Mouse (Mus musculus) limb, embryonic 12.5 days (tissue): ENCODE data around the gene Ccdc102a. TPM values are rescaled to one million over a fixed set of nuclear protein-coding genes. Genes with fewer than 3 reads are reported as not detected.

Experiments
- ATAC-seq: fragments of 200-750 bp; cut with Nextera tagmentation; 2 replicates; pipeline ENCODE4 v1.8.0; 2017; ENCODE audit warnings: low read depth, moderate TSS enrichment; ENCODE audit not compliant: insufficient number of reproducible peaks, insufficient read depth, low FRiP score, low TSS enrichment
- H3K27ac ChIP-seq: fragments of 300-500 bp; sonication (generic); 2 replicates; pipeline ENCODE4 v1.5.1; 2016; ENCODE audit warnings: mild to moderate bottlenecking, moderate library complexity
- H3K27me3 ChIP-seq: fragments of 300-500 bp; sonication (generic); 2 replicates; pipeline ENCODE4 v1.6.1; 2016; ENCODE audit warnings: mild to moderate bottlenecking, moderate library complexity
- H3K36me3 ChIP-seq: fragments of 300-500 bp; sonication (generic); 2 replicates; pipeline ENCODE4 v1.6.1; 2016; ENCODE audit warnings: mild to moderate bottlenecking, moderate library complexity
- H3K4me1 ChIP-seq: fragments of 300-500 bp; sonication (generic); replicated peaks from 2 replicates; pipeline ENCODE4 v1.6.1; 2016
- H3K4me2 ChIP-seq: fragments of 300-500 bp; sonication (generic); 2 replicates; pipeline ENCODE4 v1.6.1; 2016; ENCODE audit warnings: mild to moderate bottlenecking, moderate library complexity
- H3K4me3 ChIP-seq: fragments of 300-500 bp; sonication (generic); replicated peaks from 2 replicates; pipeline ENCODE4 v1.5.1; 2016; ENCODE audit warnings: mild to moderate bottlenecking
- H3K9ac ChIP-seq: fragments of 300-500 bp; sonication (generic); replicated peaks from 2 replicates; pipeline ENCODE4 v1.6.1; 2016; ENCODE audit warnings: mild to moderate bottlenecking, moderate library complexity
- H3K9me3 ChIP-seq: fragments of 300-500 bp; sonication (generic); 2 replicates; pipeline ENCODE4 v1.6.1; 2016; ENCODE audit warnings: mild to moderate bottlenecking, moderate library complexity
- WGBS: fragments of 180-500 bp; shearing (Covaris S2); methylation state at CpG from one replicate; pipeline ENCODE4 v1.1.7; 2016; 5-methylcytosine and 5-hydroxymethylcytosine counted together
- polyA plus RNA-seq: library from polyadenylated mRNA; unstranded; fragments of >200 nt; fragmentation: Nextera tagmentation; extraction: Ambion mirVana; gene quantifications from 2 replicates; pipeline ENCODE4 v1.2.1, GENCODE M21; 2016

Ccdc102a gene
- polyA plus RNA-seq, 1 experiment from 2014 or later: 48.5 TPM

GRCm38 (mm10) chr8:94950458-94950857 lies 32.6 kb upstream of the Ccdc102a start:
- no peak overlapping the region for H3K27ac ChIP-seq
- no peaks in the 10 kb centered on the region for H3K36me3 ChIP-seq
- WGBS: 75% methylated on average over 5 of the region's 5 CpGs
- no peaks in the 10 kb centered on the region for H3K4me1 ChIP-seq
- no peak overlapping the region for H3K9ac ChIP-seq
- H3K4me2 ChIP-seq: no peak overlapping the region
- no peak overlapping the region for H3K4me3 ChIP-seq
- H3K9me3 ChIP-seq: no peaks in the 10 kb centered on the region
- H3K27me3 ChIP-seq: peaks cover 5% of the 10 kb centered on the region; the same call in 1 of the 2 replicates
- ATAC-seq: no peak

DNA sequence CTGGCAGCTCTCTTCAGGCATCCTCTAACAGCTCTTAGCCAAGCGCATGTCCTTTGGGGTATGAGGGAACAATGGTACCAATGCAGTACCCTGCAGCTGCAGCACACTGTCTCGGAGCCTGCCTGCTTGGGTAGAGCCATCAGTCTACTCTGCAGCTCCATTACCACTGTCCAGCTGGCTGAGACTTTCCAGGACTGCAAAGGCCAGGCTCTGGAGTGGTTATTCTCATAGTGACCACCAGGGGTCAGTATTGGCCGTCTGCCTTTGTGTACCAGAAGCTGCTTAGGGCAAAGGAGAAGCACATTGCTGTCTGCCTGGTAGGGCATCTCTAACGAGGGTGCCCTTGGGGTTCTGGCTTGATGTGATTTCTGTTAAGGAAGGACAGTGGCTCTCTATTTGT lies 32.1 kb upstream of the Ccdc102a start:
- Histone ChIP-seq H3K4me3 (no peak overlapping the region), H3K4me1 (no peaks in the 10 kb centered on the region), H3K27ac (no peak overlapping the region), H3K4me2 (no peak overlapping the region), H3K27me3 (peaks cover 5% of the 10 kb centered on the region; the same call in 1 of the 2 replicates), H3K36me3 (no peaks in the 10 kb centered on the region), H3K9me3 (no peaks in the 10 kb centered on the region), H3K9ac (no peak overlapping the region)
- ATAC-seq: peak; percentile 9; the same call in 1 of the 2 replicates
- WGBS: 7% methylated on average over 4 of the region's 4 CpGs

DNA sequence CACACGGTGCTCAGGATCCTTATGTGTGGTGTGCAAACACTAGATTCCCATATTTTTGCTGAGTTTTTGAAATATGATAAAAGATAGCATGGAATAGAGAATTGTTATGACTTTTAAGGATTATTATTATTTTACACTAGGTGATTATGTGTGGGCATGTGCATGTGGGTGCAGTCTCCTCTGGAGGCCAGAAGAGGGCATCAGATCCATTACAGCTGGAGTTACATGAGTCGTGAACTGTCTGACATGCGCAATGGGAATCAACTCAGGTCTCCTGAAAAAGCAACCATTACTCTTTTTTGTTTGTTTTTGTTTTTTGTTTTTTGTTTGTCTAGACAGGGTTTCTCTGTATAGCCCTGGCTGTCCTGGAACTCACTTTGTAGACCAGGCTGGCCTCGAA lies 31.1 kb upstream of the Ccdc102a start:
- peaks cover 5% of the 10 kb centered on the region for H3K27me3 ChIP-seq
- H3K9me3 ChIP-seq: no peaks in the 10 kb centered on the region
- no peaks in the 10 kb centered on the region for H3K4me1 ChIP-seq
- no peak overlapping the region for H3K4me2 ChIP-seq
- 96% methylated on average over 4 of the region's 4 CpGs for WGBS
- ATAC-seq: no peak
- H3K27ac ChIP-seq: no peak overlapping the region
- H3K4me3 ChIP-seq: no peak overlapping the region
- no peaks in the 10 kb centered on the region for H3K36me3 ChIP-seq
- H3K9ac ChIP-seq: no peak overlapping the region

GRCm38 (mm10) chr8:94948421-94948820 lies 30.5 kb upstream of the Ccdc102a start:
- Histone ChIP-seq H3K9me3 (no peaks in the 10 kb centered on the region), H3K9ac (no peak overlapping the region), H3K4me2 (no peak overlapping the region), H3K36me3 (no peaks in the 10 kb centered on the region), H3K4me3 (no peak overlapping the region), H3K27me3 (peaks cover 5% of the 10 kb centered on the region), H3K4me1 (no peaks in the 10 kb centered on the region), H3K27ac (no peak overlapping the region)
- ATAC-seq: no peak
- WGBS: 76% methylated on average over 4 of the region's 4 CpGs

GRCm38 (mm10) chr8:94945185-94945584 lies 27.3 kb upstream of the Ccdc102a start:
- H3K4me1 ChIP-seq: no peaks in the 10 kb centered on the region
- no peak for ATAC-seq
- WGBS: 58% methylated on average over 6 of the region's 6 CpGs
- H3K27me3 ChIP-seq: peaks cover 5% of the 10 kb centered on the region
- no peaks in the 10 kb centered on the region for H3K9me3 ChIP-seq
- no peaks in the 10 kb centered on the region for H3K36me3 ChIP-seq
- H3K9ac ChIP-seq: no peak overlapping the region
- no peak overlapping the region for H3K4me3 ChIP-seq
- no peak overlapping the region for H3K27ac ChIP-seq
- no peak overlapping the region for H3K4me2 ChIP-seq

DNA sequence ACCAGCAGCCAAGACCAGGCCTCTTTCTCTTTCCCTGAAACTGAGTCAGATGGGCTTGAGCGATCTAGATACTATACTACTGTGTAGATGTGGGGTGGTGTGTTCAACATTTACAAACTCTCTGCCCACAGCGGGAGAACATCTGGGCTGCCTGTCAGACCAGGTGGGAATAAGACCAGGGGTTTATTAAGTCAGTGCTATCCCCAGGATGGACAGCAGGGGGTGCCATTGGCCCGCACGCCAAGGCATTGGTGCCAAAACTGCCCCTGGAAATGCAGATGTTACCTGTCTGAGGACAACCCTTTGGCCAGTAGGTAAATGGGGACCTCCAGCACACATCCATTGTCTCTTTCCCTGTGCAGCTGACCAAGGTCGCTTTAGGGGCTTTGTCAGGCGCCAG lies 24.7 kb upstream of the Ccdc102a start:
- Histone ChIP-seq H3K4me3 (no peak overlapping the region), H3K9me3 (no peaks in the 10 kb centered on the region), H3K36me3 (no peaks in the 10 kb centered on the region), H3K4me1 (no peaks in the 10 kb centered on the region), H3K4me2 (no peak overlapping the region), H3K27me3 (peaks cover 14% of the 10 kb centered on the region), H3K9ac (no peak overlapping the region), H3K27ac (no peak overlapping the region)
- 21% methylated on average over 6 of the region's 6 CpGs for WGBS
- no peak for ATAC-seq

DNA sequence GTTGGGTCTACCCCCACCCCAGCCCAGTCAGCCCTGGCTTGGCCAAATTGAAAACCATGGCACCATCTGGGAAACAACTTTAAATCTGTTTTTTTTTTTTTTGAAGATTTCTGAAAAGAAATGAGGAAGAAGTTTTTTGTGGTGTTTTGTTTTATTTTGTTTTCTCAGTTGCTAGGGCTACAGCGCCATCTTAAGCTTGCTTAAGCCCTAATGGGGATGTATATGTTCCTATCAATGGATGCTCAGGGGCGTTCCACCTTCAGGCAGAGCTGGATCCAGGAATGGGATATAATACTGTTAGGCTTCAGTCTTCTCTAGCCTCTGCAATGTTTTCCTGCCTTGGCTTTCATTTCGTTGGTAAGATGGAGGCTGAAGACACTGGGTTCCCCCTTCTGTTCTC lies 17.3 kb upstream of the Ccdc102a start:
- H3K9me3 ChIP-seq: no peaks in the 10 kb centered on the region
- H3K9ac ChIP-seq: no peak overlapping the region
- H3K27ac ChIP-seq: no peak overlapping the region
- no peak for ATAC-seq
- H3K4me1 ChIP-seq: no peaks in the 10 kb centered on the region
- H3K36me3 ChIP-seq: no peaks in the 10 kb centered on the region
- H3K4me3 ChIP-seq: no peak overlapping the region
- H3K27me3 ChIP-seq: peaks cover 11% of the 10 kb centered on the region
- 83% methylated on average over 3 of the region's 3 CpGs for WGBS
- H3K4me2 ChIP-seq: no peak overlapping the region

GRCm38 (mm10) chr8:94933918-94934317 lies 16.0 kb upstream of the Ccdc102a start:
- H3K4me2 ChIP-seq: no peak overlapping the region
- H3K4me1 ChIP-seq: no peaks in the 10 kb centered on the region
- peaks cover 11% of the 10 kb centered on the region for H3K27me3 ChIP-seq
- no peak overlapping the region for H3K27ac ChIP-seq
- no peak overlapping the region for H3K9ac ChIP-seq
- H3K36me3 ChIP-seq: no peaks in the 10 kb centered on the region
- WGBS: 50% methylated on average over 5 of the region's 5 CpGs
- no peak for ATAC-seq
- H3K9me3 ChIP-seq: no peaks in the 10 kb centered on the region
- no peak overlapping the region for H3K4me3 ChIP-seq

- 77% methylated on average over 3 of the region's 3 CpGs for WGBS
- no peak for ATAC-seq
- no peaks in the 10 kb centered on the region for H3K36me3 ChIP-seq
- H3K9ac ChIP-seq: no peak overlapping the region
- H3K4me3 ChIP-seq: no peak overlapping the region
- no peak overlapping the region for H3K27ac ChIP-seq
- H3K9me3 ChIP-seq: no peaks in the 10 kb centered on the region
- no peaks in the 10 kb centered on the region for H3K27me3 ChIP-seq
- H3K4me1 ChIP-seq: no peaks in the 10 kb centered on the region
- H3K4me2 ChIP-seq: no peak overlapping the region
These were observed 10.3 kb upstream of the Ccdc102a start for GRCm38 (mm10) chr8:94928227-94928626.

GRCm38 (mm10) chr8:94923405-94923804 lies 5.5 kb upstream of the Ccdc102a start, which contains the start of gene Adgrg5:
Gene Adgrg5, plus strand, starts transcription at chr8:94923694.
- Histone ChIP-seq H3K27ac (no peak within 1 kb of the TSS), H3K4me2 (no peak within 1 kb of the TSS), H3K36me3 (no peaks in the 10 kb centered on the region), H3K4me1 (no peaks in the 10 kb centered on the region), H3K27me3 (no peaks in the 10 kb centered on the region), H3K4me3 (no peak within 1 kb of the TSS), H3K9me3 (no peaks in the 10 kb centered on the region), H3K9ac (no peak within 1 kb of the TSS)
- WGBS: 62% methylated on average over 7 of the region's 8 CpGs
- no peak for ATAC-seq

DNA sequence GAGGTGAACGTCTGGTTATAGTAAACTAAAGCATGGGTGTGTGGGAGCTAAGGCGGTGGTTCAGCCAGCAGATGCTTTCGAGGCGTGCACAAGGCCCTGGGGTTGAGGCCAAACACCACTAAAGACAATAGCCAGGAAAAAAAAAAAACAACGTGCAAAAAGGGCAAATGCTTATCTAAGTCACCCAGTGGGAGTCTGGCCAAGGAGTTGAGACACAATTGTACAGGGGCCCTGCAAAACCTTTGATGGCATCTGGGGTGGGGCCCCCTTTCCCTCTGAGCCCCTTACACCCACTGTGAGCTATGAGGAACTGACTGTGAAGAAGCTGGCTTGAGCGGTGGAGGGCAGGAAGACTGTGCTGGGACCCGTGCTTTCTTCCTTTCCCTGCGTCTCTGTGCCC lies 4.7 kb upstream of the Ccdc102a start:
- no peak overlapping the region for H3K4me2 ChIP-seq
- no peaks in the 10 kb centered on the region for H3K27me3 ChIP-seq
- H3K4me3 ChIP-seq: no peak overlapping the region
- no peaks in the 10 kb centered on the region for H3K9me3 ChIP-seq
- H3K4me1 ChIP-seq: no peaks in the 10 kb centered on the region
- ATAC-seq: no peak
- no peak overlapping the region for H3K27ac ChIP-seq
- 32% methylated on average over 8 of the region's 8 CpGs for WGBS
- H3K9ac ChIP-seq: no peak overlapping the region
- no peaks in the 10 kb centered on the region for H3K36me3 ChIP-seq

GRCm38 (mm10) chr8:94922176-94922575 lies 4.3 kb upstream of the Ccdc102a start:
- 65% methylated on average over 6 of the region's 6 CpGs for WGBS

More at GRCm38 (mm10) chr8:94922176-94922575, 4.3 kb upstream of the Ccdc102a start:
- Histone ChIP-seq H3K9me3 (no peaks in the 10 kb centered on the region), H3K36me3 (no peaks in the 10 kb centered on the region), H3K27ac (no peak overlapping the region), H3K4me3 (no peak overlapping the region), H3K27me3 (no peaks in the 10 kb centered on the region), H3K4me1 (no peaks in the 10 kb centered on the region), H3K9ac (no peak overlapping the region), H3K4me2 (no peak overlapping the region)
- ATAC-seq: no peak
